Mouse (Mus musculus): ENCODE data around the gene Ptges. TPM values are rescaled to one million over a fixed set of nuclear protein-coding genes. Genes with fewer than 3 reads are reported as not detected.
"Not testable (repeated sequence)": the region's sequence is repeated elsewhere in the genome, so short reads cannot be mapped to it uniquely, and the experiment has no call there.

Gene Ptges
- total and polyA plus RNA-seq, 2 experiments from 2014 or later = 1.1 to 1.2 TPM

GRCm38 (mm10) chr2:30942603-30943011 lies 12.9 kb upstream of the Ptges start:
- Histone ChIP-seq H3K27me3 (ENCODE audit: control insufficient read depth, insufficient read depth, low read length) (no peaks in the 10 kb centered on the region), H3K4me2 (ENCODE audit: low read depth, low read length) (peak overlapping the region; percentile 59), H3K27ac (ENCODE audit: low read depth) (no peak overlapping the region), H3K36me3 (replicated peaks; ENCODE audit: control insufficient read depth, insufficient read depth, low read length) (no peaks in the 10 kb centered on the region), H3K4me1 (ENCODE audit: control insufficient read depth, insufficient read depth) (no peaks in the 10 kb centered on the region), H3K9ac (replicated peaks; ENCODE audit: low read depth, low read length) (no peak overlapping the region), H3K9me3 (replicated peaks; ENCODE audit: control insufficient read depth, low read length) (no peaks in the 10 kb centered on the region), H3K4me3 (ENCODE audit: low read depth, low read length) (peak overlapping the region; percentile 48)
- DNase-seq (ENCODE audit: low spot score) (peak; percentile 90), ATAC-seq (ENCODE audit: insufficient read depth, low read depth) (peak; percentile 76)
- TF ChIP-seq CTCF (IDR thresholded peaks at IDR 0.05; ENCODE audit: low read depth) = peak; percentile 87
- TF ChIP-seq EP300 (IDR thresholded peaks at IDR 0.05; ENCODE audit: low read depth) = no peak
- 24% methylated on average over 16 of the region's 16 CpGs for whole genome bisulfite sequencing

GRCm38 (mm10) chr2:30942116-30942515 lies 12.5 kb upstream of the Ptges start:
- DNase-seq (ENCODE audit: low spot score); H3K36me3 ChIP-seq (replicated peaks; ENCODE audit: control insufficient read depth, insufficient read depth, low read length); H3K9ac ChIP-seq (replicated peaks; ENCODE audit: low read depth, low read length); ATAC-seq (ENCODE audit: insufficient read depth, low read depth); H3K9me3 ChIP-seq (replicated peaks; ENCODE audit: control insufficient read depth, low read length); H3K4me1 ChIP-seq (ENCODE audit: control insufficient read depth, insufficient read depth); H3K27ac ChIP-seq (ENCODE audit: low read depth); H3K27me3 ChIP-seq (ENCODE audit: control insufficient read depth, insufficient read depth, low read length): not testable (repeated sequence)
- H3K4me2 ChIP-seq (ENCODE audit: low read depth, low read length) = peak overlapping the region; percentile 59; the same call in 1 of the 2 replicates
- peak overlapping the region; percentile 48; the same call in 1 of the 2 replicates for H3K4me3 ChIP-seq (ENCODE audit: low read depth, low read length)
- WGBS = 42% methylated on average over 7 of the region's 7 CpGs

DNA sequence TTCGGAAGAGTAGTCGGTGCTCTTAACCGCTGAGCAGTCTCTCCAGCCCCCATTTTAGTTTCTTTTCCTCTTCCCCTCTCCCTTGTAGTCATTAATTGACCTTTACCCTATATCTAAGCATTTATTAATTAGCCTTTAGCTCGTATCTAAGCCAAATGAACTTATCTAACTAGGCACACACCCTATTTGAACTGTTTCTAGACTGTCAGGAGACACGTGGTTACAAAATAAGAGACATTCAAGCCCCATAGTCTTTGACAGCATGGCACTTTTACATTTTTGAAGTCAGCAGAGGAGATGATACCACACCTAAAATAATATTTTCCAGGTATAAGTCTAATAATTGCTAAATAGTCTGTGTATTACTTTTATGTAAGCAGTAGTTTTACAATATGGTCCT lies 11.9 kb upstream of the Ptges start:
- Histone ChIP-seq H3K4me3 (ENCODE audit: low read depth, low read length) (no peak overlapping the region), H3K4me2 (ENCODE audit: low read depth, low read length) (no peak overlapping the region)
- WGBS = 83% methylated on average over 5 of the region's 5 CpGs

DNA sequence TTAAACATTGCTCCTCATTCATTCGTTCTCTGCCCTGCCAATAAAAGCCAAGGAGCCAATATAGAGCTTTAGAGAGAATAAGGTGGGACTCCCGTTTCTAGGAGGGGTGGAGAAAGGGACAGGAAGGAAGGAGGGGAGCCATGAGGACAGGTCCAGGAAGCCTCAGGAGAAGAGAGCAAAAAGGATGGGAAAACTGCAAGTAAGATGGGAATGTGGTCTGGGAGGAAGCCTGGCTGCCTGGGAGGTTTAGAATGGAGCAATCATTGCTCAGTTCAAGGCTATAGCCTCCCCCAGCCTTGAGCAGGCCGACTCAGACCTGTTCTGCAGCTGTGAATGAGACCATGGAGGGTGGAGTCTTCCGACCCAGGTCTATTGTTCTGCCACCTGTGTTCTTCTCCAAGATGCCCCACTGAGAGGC lies 8.9 kb upstream of the Ptges start:
- H3K4me2 ChIP-seq (ENCODE audit: low read depth, low read length) = no peak overlapping the region
- no peaks in the 10 kb centered on the region for H3K27me3 ChIP-seq (ENCODE audit: control insufficient read depth, insufficient read depth, low read length)
- TF ChIP-seq CTCF (IDR thresholded peaks at IDR 0.05; ENCODE audit: low read depth) (no peak), EP300 (IDR thresholded peaks at IDR 0.05; ENCODE audit: low read depth) (no peak)
- H3K4me1 ChIP-seq (ENCODE audit: control insufficient read depth, insufficient read depth) = no peaks in the 10 kb centered on the region
- H3K36me3 ChIP-seq (replicated peaks; ENCODE audit: control insufficient read depth, insufficient read depth, low read length) = no peaks in the 10 kb centered on the region
- no peak for DNase-seq (ENCODE audit: low spot score)
- no peak overlapping the region for H3K4me3 ChIP-seq (ENCODE audit: low read depth, low read length)
- no peak overlapping the region for H3K27ac ChIP-seq (ENCODE audit: low read depth)
- no peaks in the 10 kb centered on the region for H3K9me3 ChIP-seq (replicated peaks; ENCODE audit: control insufficient read depth, low read length)
- WGBS = 43% methylated on average over 4 of the region's 4 CpGs
- no peak for ATAC-seq (ENCODE audit: insufficient read depth, low read depth)
- no peak overlapping the region for H3K9ac ChIP-seq (replicated peaks; ENCODE audit: low read depth, low read length)

More for the DNA sequence above, 11.9 kb upstream of the Ptges start:
- no peaks in the 10 kb centered on the region for H3K36me3 ChIP-seq (replicated peaks; ENCODE audit: control insufficient read depth, insufficient read depth, low read length)
- H3K9ac ChIP-seq (replicated peaks; ENCODE audit: low read depth, low read length) = no peak overlapping the region
- no peaks in the 10 kb centered on the region for H3K9me3 ChIP-seq (replicated peaks; ENCODE audit: control insufficient read depth, low read length)
- no peak for ATAC-seq (ENCODE audit: insufficient read depth, low read depth)
- TF ChIP-seq CTCF (IDR thresholded peaks at IDR 0.05; ENCODE audit: low read depth) (no peak), EP300 (IDR thresholded peaks at IDR 0.05; ENCODE audit: low read depth) (no peak)
- H3K27me3 ChIP-seq (ENCODE audit: control insufficient read depth, insufficient read depth, low read length) = no peaks in the 10 kb centered on the region
- no peak for DNase-seq (ENCODE audit: low spot score)
- no peak overlapping the region for H3K27ac ChIP-seq (ENCODE audit: low read depth)
- no peaks in the 10 kb centered on the region for H3K4me1 ChIP-seq (ENCODE audit: control insufficient read depth, insufficient read depth)

DNA sequence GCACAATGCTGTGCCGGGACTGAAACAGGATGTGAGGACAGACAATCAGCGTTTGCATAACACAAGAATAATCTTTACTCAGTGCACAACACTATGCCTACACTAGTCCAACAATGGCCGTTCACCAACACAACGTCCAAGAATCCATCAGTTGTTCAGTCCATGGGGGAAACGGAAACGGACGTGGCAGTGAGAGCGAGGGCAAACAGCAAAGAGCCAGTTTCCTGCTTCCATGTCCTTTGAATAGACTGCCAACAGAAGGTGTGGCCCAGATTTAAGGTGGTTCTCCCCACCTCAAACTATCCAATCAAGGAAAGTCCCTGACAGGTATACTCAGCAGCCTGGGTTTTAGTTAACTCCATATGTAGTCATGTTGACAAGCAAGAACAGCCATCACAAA lies 8.1 kb upstream of the Ptges start:
- DNase-seq (ENCODE audit: low spot score) (no peak), ATAC-seq (ENCODE audit: insufficient read depth, low read depth) (no peak)
- H3K9ac ChIP-seq (replicated peaks; ENCODE audit: low read depth, low read length) = no peak overlapping the region
- no peak for TF ChIP-seq CTCF (IDR thresholded peaks at IDR 0.05; ENCODE audit: low read depth)
- no peak for TF ChIP-seq EP300 (IDR thresholded peaks at IDR 0.05; ENCODE audit: low read depth)
- no peaks in the 10 kb centered on the region for H3K9me3 ChIP-seq (replicated peaks; ENCODE audit: control insufficient read depth, low read length)
- no peak overlapping the region for H3K4me3 ChIP-seq (ENCODE audit: low read depth, low read length)
- no peaks in the 10 kb centered on the region for H3K36me3 ChIP-seq (replicated peaks; ENCODE audit: control insufficient read depth, insufficient read depth, low read length)
- no peak overlapping the region for H3K27ac ChIP-seq (ENCODE audit: low read depth)
- no peak overlapping the region for H3K4me2 ChIP-seq (ENCODE audit: low read depth, low read length)
- 64% methylated on average over 8 of the region's 8 CpGs for WGBS
- H3K27me3 ChIP-seq (ENCODE audit: control insufficient read depth, insufficient read depth, low read length) = no peaks in the 10 kb centered on the region
- H3K4me1 ChIP-seq (ENCODE audit: control insufficient read depth, insufficient read depth) = no peaks in the 10 kb centered on the region

- TF ChIP-seq EP300 (IDR thresholded peaks at IDR 0.05; ENCODE audit: low read depth) = no peak
- no peak for TF ChIP-seq CTCF (IDR thresholded peaks at IDR 0.05; ENCODE audit: low read depth)
- H3K4me3 ChIP-seq (ENCODE audit: low read depth, low read length) = no peak overlapping the region
- no peaks in the 10 kb centered on the region for H3K27me3 ChIP-seq (ENCODE audit: control insufficient read depth, insufficient read depth, low read length)
- ATAC-seq (ENCODE audit: insufficient read depth, low read depth) = no peak
- no peak overlapping the region for H3K9ac ChIP-seq (replicated peaks; ENCODE audit: low read depth, low read length)
- WGBS = 72% methylated on average over 3 of the region's 3 CpGs
- no peak overlapping the region for H3K27ac ChIP-seq (ENCODE audit: low read depth)
- H3K9me3 ChIP-seq (replicated peaks; ENCODE audit: control insufficient read depth, low read length) = no peaks in the 10 kb centered on the region
- no peaks in the 10 kb centered on the region for H3K4me1 ChIP-seq (ENCODE audit: control insufficient read depth, insufficient read depth)
- DNase-seq (ENCODE audit: low spot score) = no peak
- H3K4me2 ChIP-seq (ENCODE audit: low read depth, low read length) = no peak overlapping the region
- H3K36me3 ChIP-seq (replicated peaks; ENCODE audit: control insufficient read depth, insufficient read depth, low read length) = no peaks in the 10 kb centered on the region
Observed at GRCm38 (mm10) chr2:30936808-30937207, 7.1 kb upstream of the Ptges start.

All from heart, postnatal 0 days (tissue).